Mouse (Mus musculus): ENCODE results near the gene Gm49510.

DNA sequence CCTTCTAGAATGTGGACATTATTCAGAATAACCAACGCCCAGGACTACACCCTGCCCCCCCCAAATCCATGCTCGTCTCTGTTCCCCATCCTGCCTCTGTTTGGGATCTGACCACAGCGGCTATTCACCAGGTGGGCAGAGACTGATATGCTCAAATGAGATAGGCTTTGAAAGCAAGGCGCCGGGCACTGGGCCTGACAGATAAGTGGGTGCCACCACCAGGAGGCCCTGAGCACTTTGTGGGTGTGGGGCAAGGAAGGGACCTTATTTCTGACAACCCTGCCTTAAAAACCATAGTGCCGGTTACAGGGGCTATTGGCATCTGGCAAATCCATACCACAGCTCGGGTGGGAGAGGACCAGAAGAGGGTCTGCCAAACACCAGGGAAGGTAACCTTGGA lies 23.2 kb downstream of the Gm49510 start:
- peak; percentile 61 for TF ChIP-seq CTCF (IDR thresholded peaks at IDR 0.05; ENCODE audit: low read depth)
- peak; percentile 96 for TF ChIP-seq EP300 (IDR thresholded peaks at IDR 0.05; ENCODE audit: low read depth)

All from liver, postnatal 0 days (tissue).